Mouse (Mus musculus) gonadal fat pad, adult 2 months (tissue): ENCODE measurements at regions not wholly inside any gene's neighbourhood (a gene's known extent, or its start where the extent isn't known, plus 50 kb on each side); places are given as distances from the start of the nearest gene placed in this dataset.

Experiments used
- DNase-seq: peaks from one replicate; pipeline ENCODE4 v3.0.0-alpha.2; 2012; ENCODE audit warnings: low read depth

DNA sequence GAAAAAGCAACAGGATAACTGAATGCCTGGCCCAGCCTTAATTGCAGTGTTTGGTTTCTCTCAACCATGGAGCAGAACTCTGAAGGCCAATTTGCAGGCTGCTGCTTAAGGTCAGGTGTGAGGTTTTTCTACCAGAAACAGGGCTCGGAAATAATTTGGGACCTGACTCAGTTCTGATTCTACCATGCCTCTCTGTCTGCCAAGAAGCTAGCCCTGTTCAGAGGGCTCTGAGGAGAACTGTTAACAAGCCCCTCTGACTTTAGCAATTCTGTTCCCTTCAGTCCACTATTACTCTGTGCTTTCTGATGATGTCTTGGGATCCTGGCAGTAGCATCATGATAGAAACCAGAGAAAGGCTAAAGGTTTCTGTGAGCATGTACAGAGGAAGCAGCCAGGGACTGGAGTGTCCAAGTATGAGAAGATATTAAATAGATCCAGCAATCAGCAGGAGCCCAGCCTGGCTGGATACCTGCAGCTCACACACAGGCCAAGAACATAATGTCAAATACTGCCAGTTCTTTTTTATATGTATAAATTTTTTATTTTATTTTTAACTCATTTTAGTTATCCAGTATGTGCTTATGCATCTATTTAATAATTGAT is 131.4 kb upstream of the Sptlc3 start:
- DNase-seq, result no peak

DNA sequence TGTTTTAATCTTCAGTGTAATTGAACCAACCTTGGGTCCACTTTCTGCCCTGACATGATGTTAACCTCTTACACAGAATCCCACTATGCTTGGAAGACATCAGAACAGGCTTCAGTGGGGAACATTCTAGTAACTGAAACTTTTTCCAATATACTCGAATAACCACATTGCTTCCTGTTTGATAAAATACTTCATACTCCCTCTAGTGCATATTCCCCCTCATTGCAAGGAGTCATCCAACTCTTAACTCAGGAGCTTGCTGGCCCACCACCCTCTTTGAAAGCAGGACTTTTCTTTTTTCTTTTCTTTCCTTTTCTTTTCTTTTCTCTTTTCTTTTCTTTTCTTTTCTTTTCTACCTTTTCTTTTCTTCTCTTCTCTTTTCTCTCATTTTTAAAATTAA is 123.6 kb upstream of the Sptlc3 start:
- DNase-seq, result no peak

DNA sequence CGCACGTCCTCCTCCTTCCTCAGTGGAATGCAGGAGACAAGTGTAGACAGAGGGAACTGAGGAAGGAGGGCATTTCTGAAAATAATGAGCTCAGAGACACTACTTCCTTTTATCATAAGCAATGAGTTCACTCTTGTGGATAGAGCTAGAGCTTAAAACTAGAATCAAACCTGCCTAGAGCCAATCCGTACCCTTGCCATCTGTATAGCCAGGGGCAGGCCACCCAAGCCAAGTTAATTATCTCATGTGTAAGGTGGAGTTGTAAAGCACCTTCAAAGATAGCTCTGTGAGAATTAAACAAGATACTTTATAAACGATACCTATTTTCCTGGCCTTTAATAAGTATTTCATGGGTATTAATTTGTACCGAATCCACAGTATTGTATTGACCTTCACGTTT is 113.4 kb upstream of the Sptlc3 start:
- DNase-seq, result no peak

DNA sequence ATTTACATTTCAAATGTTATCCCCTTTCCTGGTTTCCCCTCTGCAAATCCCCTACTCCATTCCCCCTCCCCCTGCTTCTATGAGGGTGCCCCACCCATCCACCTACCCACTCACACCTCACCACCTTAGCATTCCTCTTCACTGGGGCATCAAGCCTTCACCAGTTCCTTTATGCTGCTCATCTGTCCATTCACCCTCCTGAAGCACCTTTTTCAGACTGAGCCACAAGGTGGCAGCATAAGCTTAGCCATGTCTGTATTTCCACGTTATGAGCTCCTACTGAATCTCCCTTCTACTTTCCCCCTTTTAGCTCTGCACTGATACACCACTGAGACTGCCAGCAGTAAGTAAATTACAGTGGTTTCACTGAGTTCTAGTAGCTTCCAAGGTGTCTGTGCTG is 112.1 kb upstream of the Sptlc3 start:
- no peak for DNase-seq

DNA sequence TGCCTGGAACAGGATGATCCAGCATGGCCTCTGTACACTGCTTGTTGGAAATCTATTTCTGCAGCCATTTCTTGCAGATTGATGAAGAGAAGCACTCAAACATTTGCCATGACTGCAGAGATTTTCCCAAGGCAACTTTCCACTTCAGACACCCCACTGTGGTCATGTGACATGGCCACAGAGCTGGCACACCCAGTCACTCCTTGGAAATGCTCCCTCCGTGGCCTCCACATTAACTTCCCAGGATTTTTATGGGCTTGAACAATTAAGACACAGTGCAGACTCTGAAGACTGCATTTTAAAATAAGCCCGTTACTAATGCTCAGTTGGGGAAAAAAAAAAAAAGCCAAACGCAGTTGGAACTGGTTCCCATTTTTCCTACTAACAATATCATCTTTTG is 80.2 kb upstream of the Sptlc3 start:
- no peak for DNase-seq

DNA sequence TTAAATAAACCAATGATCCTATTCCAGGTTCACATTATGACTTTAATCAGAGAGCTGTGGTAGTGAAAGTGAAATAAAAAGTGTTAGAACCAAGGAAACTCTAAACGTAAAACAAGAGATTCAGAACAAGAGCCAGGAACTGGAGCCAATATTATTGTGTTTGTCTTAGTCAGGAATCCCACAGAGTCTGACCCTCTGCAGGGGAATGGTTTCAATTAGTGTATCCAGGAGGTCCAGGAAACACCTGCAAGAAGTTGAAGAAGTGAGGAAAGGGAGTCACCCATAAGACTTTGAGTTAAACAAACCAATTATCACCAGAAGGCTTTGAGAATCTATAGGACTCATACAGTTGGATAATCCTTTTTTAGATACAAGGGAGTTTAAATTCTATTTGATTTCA is 76.2 kb upstream of the Sptlc3 start:
- DNase-seq, result no peak

DNA sequence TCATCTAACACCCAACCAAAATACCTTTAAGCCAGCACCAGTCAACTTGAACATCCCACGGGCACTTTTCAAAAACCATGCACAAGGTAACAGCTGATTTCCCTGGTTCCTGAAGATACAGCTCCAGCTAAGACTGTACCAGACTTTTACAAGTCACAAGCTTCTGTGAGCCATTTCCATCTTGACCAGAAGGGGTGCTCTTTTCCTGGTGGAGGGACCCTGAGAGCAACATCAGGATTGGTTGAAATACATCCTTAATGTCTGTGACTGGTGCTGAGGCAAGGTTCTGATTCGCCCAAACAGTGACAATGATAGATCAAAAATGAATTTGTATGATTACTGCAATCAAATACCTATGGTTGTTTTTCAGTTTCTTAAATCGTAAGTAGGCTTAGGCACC is 71.0 kb upstream of the Sptlc3 start:
- DNase-seq, result no peak

DNA sequence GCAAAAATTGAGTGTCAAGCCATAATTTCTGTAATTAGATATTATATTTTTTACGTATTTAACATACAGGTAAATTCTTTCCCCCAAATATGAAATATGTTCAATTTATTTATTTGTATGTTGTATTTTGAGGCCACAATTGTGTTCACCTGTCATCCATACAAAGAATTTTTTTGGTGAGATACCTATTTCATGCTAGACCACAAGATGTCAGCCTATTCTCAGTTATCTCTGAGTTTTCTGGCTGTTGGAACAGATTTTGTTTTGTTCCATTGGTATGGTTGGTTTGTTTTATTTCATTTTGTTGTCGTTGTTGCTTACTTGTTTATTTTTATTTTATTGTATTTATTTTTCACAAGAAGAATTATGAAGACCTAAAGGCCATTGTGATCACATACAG is 70.3 kb upstream of the Sptlc3 start:
- DNase-seq, result no peak
